Mouse (Mus musculus) liver, embryonic 14.5 days (tissue): Measurements from ENCODE around the gene Atp2b4.

Experiments used
- CTCF ChIP-seq: IDR thresholded peaks from 2 replicates; pipeline ENCODE4 v1.5.1; 2016; ENCODE audit warnings: antibody characterized with exemption, low read depth, control low read depth
- EP300 ChIP-seq: IDR thresholded peaks from 2 replicates; pipeline ENCODE4 v1.6.1; 2016; ENCODE audit warnings: antibody characterized with exemption, low read depth

- TF ChIP-seq CTCF (no peak), EP300 (no peak)
Measured at GRCm38 (mm10) chr1:133779043-133779442, 21.8 kb downstream of the Atp2b4 start.
